Mouse (Mus musculus) frontal cortex, adult (tissue): ENCODE data around the gene Ehd4.

Experiments
- ATAC-seq: cut with Nextera tagmentation; 2 replicates; pipeline ENCODE4 v1.9.2; 2017; ENCODE audit warnings: mild to moderate bottlenecking, moderate library complexity, mixed read lengths; ENCODE audit not compliant: low TSS enrichment

Ehd4 gene

DNA sequence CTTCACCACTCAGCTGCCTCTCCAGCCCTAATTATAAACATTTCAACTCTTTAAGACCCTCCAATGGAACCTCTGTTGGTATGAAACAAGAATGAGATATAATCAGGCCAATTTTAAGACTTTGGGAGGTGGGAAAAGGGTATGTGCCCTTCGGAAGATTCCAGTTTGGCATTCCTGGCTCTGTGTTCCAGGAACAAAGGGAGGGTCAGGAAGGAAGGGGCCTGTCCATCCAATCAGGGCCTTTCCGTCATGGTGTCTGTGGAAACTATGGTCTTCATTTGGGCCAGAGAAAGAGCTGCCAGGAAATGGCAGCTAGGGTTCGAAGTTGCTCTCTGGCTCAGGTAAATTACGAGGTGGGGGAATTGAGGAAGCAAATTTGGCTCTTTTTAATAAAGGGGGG is 46.3 kb downstream of the Ehd4 start:
- ATAC-seq = no peak

DNA sequence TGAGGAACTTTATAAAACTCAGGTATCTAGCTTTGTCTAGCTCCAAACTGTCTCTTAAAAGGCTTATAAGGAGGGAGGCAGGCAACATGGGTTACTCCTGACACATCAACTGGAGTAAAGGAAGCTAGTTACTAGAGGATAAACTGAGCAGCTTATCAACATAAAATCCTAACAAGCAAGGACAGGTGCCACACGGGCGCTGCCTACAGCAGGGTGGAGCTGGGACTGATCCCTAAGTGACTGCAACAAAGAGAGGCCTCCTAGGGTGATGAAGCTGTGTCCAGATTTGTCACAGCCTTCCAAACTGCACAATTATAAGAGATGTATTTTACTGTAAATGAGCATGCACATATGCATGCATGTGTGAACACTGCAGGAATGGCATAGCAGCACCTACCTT is 47.0 kb downstream of the Ehd4 start:
- ATAC-seq = no peak

DNA sequence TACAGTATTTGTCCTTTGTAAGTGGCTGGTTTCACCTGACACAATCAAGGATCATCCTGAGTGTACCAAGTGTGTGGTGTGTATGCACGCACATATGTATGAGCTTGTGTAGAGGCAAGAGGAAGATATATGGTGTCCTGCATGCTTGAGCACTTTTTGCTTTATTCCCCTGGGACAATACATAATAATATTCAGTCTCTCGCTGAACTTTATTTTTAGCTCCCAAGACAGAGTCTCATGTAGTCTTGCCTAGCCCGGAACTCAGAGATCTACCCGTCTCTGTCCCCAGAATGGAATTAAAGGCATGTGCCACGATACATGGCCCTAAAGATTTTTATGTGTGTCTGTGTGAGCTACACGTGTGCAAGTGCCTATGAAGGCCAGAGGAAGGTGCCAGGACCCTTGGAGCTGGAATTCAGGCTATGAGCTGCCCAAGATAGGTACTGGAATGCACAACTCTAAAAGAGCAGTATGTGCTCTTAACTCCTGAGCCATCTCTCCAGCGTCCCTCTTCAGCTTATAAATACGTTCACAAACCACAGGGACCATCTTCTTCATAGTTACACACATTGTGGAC is 47.9 kb downstream of the Ehd4 start:
- ATAC-seq = no peak

DNA sequence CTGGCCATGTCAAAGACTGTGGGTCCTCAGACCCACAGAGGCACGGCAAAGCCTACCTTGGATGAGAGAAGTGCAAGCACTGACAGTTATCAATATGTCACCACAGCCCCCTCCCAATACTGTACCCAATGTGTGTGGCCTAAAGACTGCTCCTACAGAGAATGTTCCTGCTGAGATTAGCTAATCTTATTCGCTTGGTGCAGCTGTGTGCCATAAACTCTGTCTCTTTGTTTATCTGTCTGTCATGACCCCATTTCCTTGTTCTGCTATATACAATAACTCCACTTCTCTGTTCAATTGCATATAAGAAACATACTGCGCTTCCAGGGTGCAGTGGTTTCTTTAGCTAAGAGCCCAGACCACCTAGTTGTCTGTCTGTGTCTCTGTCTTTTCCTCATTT is 48.5 kb downstream of the Ehd4 start:
- ATAC-seq = no peak

DNA sequence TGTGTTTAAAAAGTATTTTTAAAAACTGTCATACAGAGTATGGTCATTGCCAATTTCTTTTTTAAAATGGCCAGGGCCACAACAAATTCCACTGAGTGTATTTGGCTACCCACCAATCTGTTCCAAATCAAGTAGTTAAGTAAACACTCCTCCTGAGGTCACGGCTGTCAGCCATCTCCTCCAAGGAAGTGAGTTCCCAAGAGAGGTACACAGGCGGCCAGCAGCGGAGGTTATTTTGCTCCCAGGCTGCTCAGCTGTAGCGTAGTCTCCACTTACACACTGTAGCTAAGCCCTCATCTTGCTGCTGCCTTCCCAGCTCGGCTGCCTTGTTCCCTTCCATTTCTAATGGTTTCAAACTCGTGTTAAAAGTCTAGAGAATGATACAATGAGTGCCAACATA is 51.5 kb downstream of the Ehd4 start:
- ATAC-seq = no peak

DNA sequence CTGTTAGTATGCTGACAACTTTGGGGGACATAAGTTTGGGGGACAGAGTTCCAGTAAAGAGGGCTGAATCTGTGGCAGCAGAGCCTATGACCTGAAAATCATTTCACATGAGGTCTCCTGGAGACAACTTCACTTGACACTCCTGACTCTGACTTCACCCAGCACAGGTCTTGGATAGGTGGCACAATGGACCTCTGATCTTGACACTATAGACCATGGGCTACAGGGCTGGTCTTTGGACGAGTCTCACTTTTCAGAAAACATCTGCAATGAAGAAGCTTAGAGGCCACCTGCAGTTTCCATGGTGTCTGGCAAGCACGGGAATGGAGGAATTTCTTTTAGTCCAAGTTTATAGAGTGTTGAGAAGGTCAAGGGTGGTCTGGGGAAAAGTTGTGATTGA is 52.0 kb downstream of the Ehd4 start:
- no peak for ATAC-seq

DNA sequence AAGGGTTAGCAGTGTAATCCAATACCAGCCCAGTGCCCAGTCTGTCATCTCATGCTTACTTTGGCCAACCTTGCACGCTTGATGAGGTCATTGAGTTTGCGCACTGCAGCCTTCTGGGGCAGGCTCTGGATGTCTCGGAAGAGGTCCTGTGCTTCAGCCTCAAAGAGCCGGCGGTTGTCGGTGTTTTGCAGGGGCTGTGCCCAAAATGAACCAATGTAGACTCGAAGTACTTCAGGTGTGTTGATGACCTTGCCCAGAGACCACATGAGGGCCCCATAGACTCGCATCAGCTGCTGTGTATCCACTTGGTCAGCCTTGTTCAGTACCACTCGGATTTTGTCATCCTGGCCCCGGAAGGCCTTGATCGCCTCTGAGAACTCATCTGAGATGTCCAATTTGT is 52.4 kb downstream of the Ehd4 start:
- no peak for ATAC-seq

DNA sequence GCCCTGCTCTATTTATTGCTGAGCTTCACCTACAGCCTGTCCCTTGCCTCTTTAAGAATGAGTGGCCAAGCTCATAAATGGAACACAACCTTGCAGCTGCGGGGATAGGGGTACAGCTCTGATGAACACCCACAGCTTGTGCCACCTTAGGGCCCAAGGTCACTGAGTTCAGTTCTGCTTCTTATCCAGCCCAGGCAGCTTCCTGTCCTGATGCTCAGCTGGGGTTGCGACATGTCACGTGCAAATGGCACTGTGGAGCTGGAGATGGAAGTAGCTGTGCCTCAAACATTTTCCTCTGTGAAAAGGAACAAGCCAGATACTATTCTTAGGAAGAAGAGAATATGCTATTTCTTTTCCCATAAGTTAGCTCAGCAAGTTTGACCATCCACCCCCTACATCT is 54.5 kb downstream of the Ehd4 start:
- peak; percentile 32; the same call in 1 of the 2 replicates for ATAC-seq

DNA sequence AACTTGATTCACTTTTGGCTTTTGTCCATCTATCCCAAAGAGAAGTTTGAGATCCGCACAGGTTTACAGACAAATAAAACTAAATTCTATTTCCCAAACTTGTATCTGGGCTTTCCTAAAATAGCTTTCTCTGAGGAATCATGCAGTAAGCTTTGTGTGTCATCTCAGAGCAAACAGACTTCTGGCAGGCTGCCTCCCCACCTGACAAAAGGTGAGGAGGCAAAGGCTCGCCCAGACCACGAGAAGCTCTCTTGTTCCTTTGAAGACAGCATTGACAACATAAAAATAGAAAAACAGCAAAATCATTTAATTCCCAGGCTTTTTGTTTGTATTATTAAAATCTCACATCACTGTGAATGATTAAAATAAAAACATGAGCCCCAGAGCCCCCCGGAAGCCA is 55.1 kb downstream of the Ehd4 start:
- ATAC-seq = no peak

DNA sequence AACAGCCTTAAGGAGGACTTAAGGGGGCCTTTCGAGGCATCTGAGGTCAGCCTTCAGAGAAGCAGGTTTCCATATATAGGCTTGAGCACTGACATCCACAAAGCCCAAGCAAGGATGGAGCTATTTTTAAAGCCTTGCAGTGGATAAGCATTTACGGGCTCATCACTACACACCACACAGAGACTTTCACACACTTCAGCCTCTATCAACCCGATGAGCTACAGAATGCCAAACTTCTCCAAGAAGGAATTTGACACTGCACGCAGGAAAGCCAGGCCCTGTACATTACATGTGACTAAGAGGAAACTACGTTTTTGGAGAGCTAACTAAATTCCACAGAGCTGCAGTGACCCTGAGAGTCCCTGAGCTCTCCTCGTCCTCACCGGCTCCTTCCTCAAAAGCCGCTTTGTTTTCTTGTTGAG is 55.6 kb downstream of the Ehd4 start:
- ATAC-seq = peak; percentile 55; the same call in 1 of the 2 replicates

DNA sequence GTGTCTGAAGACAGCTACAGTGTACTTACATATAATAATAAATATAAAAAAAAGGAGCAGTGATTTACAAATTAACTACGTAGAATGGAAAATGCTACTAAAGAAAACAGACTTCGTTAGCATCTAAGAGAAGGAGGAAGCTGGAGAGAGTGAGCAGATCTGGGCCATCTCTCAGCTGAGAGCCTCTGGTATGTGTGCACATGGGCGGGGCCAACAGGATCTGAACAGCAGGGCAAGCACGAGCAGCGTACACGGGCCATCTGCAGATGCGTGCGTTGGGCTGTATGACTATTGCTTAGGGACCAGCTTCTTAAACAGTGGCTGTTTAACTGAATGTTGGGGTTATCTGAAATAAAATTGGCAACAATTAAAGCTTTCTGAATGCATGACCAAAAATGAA is 56.5 kb downstream of the Ehd4 start:
- ATAC-seq = no peak

DNA sequence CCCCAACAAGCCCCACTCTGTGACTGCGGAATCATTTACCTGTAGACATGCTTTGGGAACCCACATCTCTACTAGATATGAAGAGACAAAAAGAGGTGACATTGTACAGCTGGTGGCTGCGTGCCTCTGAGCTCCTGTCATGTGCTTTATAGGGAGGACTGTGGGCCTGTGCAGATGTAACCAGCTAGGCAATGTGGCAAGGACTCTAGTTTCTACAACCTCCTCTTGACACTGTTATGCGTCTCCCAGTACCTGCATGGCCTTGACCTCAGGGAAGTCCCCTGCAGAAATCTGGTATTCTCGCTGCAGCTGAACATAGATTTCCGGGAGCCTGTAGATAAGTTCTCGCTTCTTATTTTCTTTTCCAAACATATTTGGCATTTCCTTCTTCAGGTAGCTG is 57.7 kb downstream of the Ehd4 start:
- ATAC-seq = no peak

DNA sequence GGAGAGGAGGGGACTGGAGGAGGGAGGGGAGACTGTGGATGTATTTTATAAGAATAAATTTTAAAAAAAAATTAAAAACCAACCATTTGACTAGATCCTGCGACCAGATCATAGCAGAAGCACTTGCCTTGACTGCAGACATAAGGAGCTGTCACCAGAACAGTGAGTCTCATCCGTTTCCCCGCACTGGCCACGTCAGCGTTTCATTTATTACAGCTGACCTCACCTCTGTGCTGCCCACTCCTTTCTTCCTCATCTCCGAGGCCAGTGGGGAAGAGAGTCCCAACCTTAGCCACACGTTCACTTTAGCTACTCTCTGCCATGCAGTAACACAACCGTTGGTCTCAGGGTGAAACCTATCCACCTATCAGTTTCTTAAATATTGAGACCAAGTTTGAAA is 58.2 kb downstream of the Ehd4 start:
- ATAC-seq = no peak

DNA sequence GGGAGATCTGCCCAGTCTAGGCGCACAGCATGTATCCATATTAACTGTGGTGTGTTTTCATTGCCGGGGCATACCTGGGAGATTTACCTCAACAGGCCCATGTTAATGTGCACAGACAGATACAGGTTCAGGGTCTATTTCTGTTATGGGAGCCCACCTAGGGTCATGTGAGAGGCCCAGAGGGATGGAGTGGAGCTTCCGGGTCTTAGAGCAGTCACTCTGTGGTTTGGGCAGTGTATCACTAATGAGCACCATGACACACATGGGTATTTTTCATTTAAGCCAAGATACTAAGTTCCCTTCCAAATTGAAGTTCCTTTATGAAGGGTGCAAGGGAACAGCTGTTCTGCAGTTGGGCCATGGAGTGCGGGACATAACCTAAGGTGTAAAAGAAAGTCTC is 59.2 kb downstream of the Ehd4 start:
- ATAC-seq = no peak

DNA sequence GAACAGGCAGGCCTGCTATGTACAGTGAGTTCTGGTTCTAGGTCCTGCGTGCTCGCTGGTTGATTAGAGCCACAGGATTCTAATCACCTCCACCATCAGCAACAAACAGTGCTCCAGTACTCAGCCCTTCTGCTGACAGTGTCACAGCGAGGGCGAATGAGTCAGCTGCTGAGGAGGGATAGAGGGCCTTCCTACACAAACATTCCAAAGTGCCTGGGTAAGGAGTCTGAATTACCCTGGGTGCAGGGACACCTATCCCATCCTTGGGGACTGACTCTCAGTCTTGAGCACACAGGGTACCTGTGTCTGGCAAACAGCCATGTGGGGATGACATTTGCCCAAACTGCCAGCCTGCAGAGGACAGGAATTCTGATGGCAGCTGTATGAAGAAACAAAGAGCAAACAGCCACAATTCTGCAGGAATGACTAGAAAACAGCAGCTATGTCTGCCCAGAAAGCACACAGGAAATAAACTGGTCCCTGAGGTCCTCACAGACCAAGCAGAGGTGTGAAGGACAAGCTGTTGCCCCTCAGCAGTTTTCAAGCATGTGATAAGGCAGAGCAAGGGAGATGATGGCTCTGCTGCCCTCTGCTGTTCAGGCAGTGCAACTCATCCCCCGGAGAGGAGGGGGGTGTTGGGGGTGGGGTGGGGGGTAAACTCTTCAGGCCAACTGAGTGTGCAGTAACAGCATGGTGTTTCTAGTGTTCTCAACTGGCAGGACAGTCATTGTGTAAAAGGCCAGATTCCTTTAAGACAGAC is 60.6 kb downstream of the Ehd4 start:
- ATAC-seq = peak; percentile 62; the same call in 1 of the 2 replicates

DNA sequence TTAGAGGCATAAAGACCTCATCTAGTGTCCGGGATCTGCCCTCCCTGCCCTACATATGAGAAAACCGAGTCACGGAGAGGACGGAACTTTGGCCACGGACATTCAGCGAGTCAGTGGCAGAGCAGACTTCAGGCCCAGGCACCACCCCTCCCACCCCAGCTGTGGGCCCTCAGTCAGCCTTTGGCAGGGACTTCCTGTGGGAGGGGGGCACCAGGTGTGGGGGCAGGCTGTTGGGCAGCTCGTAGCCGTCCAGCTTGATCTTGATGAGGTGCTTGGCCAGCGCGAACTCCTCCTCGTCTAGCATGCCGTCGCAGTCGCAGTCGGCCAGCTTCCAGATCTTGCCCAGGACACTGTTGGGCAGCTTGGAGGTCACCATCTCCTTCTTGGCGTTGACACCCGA is 63.4 kb downstream of the Ehd4 start:
- ATAC-seq = no peak

DNA sequence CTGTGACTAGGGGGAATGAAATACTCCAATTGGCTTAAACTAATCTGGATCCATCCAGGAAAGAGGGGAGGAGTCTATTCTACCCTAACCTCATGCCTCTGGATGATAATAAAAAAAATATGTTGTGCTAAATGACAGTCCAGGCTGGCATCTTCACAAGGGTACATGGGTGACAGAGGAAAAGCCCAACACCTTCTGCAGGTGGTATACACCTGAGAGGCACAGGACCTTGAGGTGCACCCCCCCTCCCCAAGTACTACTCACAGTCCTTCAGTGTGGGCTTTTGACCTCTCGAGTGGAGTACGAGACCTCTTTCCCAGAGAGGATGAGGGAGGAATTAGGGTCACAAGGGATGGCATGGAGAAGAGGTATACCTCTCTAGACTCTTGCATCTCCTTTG is 66.5 kb downstream of the Ehd4 start:
- ATAC-seq = no peak

DNA sequence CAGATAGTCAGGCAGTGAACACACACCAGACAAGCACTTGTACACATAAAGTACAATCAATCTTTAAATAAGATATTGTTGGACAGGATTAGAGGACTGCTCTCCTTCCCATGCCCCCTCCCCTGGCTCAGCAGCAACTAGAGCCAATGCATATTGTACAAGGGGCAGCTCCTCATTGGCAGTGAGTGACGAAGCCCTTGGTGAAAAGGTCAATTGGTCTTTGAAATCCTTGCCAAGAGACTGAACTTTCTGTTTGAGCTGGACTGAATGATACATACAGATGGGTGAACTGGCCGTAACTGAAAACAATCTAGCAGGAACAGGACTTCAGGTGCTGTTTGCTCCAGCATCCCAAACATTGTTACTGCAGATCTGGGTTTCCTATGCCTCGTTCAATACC is 67.0 kb downstream of the Ehd4 start:
- no peak for ATAC-seq

DNA sequence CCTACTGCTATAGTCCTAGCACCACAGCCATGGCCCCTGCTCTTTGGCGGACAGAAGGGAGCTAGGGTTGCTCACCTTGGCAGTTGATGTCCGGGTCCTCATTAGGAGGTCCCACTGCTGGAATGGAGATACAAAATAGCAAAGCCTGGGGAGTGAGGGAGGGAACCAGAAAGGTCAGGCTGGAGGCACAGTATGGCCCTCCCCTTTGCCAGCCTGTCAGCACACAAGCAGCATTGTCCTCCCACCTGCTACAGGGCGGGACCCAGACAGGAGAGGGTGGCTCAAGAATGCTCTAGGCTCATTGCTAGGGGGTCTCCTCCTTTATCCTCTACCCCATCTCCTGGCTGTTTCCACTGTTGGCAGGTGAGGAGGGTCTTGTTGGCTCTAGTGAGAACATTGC is 68.4 kb downstream of the Ehd4 start:
- ATAC-seq = no peak

DNA sequence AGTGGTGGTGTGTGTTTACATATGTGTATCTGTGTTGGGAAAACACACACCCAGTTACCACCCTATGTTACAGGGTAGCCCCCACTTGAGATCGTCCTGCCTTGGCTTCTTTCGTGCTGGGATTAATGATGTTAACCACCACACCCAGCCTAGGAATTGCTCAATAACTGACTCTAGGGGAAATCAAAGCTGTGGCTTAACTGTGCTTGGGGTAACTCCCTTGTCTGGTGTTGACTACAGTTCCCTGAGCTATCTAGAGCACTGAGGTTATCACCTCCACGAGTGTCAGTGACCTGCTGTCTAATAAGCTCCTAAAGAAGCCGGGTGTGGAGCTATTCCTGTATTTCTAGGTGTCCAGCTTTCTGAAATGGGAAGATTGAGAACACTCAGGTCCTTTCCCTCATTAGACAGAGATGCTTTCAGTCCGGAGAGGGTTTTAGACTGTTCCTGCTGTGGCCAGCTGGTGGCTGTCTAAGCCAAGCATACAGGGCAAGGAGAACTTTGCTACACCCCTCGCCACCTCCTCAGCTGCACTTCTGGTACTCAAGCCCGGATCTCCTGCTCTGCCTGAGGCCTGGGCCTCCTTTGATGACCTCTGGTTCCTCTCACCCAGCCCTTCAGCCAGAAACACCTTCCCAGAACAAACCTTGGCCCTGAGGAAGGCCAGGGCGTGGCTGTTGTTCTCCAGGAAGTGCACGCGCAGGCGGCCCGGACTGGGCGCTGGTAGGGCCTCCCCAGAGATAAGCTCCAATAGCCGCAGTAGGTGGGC is 69.6 kb downstream of the Ehd4 start:
- no peak for ATAC-seq

DNA sequence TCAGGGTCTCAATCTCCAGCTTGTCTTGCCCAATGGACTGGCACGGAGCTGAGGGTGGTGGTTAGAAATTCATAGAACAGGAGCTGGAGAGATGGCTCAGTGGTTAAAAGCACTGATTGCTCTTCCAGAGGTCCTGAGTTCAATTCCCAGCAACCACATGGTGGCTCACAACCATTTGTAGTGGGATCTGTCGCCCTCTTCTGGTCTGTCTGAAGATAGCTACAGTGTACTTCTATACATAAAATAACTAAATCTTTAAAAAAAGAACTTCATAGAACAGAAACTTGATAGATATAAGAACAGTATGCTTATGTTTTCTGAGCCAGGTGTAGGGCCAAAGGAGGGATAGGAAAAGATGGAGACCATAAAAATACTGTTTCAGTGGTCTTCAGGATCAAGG is 72.0 kb downstream of the Ehd4 start:
- ATAC-seq = no peak

DNA sequence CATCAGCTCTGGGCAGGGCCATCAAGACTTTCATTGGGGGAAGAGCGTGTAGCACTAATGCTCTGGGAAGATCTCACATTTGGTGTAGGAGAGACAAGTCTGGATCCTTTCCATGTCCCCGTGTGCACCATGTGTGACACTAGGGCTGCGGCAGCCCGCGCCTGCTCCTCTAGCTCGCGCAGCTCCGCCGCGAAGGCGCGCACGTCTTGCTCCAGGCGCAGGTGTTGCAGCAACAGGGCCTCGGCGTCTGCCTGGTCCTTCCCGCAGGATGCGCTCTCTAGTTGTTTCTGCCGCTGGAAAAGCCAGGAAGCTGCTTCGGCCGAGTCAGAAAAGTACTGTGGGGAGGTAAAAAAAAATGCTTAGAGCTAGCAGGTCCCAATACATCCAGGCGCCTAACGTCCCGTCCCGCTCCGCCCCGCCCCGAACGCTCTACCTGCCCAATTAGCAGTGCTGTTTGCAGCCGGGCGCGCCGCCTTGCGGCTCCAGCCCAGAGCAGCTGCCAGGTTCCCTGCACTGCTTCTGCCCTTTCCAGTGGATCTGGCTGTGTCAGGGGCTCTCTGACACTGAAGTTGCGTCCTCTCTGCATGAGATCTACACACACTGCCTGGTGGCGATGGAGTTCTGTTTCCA is 78.2 kb downstream of the Ehd4 start:
- ATAC-seq = peak; percentile 80

DNA sequence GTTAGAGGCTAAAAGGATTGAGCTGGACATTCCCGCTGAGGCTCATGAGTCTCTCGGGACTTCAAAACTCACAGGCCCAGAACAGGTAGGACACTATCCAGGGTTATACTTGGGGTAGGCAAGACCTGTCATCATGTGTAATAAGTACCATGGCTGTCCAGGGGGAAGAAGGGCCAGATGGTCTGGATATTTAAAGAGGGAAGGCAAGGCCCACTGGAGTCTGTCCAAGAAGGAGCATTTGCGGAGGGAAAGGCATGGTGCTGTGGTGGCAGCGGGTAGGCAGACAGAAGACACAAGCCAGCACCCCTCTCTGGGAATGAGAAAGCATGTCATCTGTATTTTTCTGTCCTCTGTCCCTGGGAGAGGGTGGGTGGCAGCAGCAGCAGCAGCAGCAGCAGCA is 80.3 kb downstream of the Ehd4 start:
- ATAC-seq = no peak
